Comparison of ENCODE assay signal across 8 mouse cellular contexts in genomic region chr7:96796033-96796741, GRCm38 (mm10).
A peak's percentile ranks its signal among the peaks of the same experiment; 100 is the strongest.
DNase-seq lines count a peak whose midpoint lies in the region; ATAC-seq and TF ChIP-seq lines count a peak whose summit lies in the region.

No protein-coding gene starts in this region.

- H3K4me2 ChIP-seq in hindbrain, embryonic 16.5 days (ENCODE audit: low read length) = no peak overlapping the region; the same call in 1 of the 2 replicates

- intact Hi-C loops in left cerebral cortex, adult 2 months (cut with DNase I) = loop anchor here (2.0 kb wide), 1 partner anchor 43 kb away; no protein-coding TSS in a partner anchor

- TF ChIP-seq POLR2A in cortical plate, adult 2 months (IDR thresholded peaks at IDR 0.05; ENCODE audit: extremely low read depth, insufficient read depth, low read length) = no peak

- peak overlapping the region; percentile 23; the same call in 1 of the 2 replicates for H3K9ac ChIP-seq in hindbrain, embryonic 16.5 days (ENCODE audit: low read depth, low read length)

- H3K27me3 ChIP-seq in hindbrain, embryonic 16.5 days (replicated peaks; ENCODE audit: control insufficient read depth, insufficient read depth, low read length) = peaks cover 2% of the 10 kb centered on the region; the same call in 1 of the 2 replicates
- H3K27me3 ChIP-seq in midbrain, embryonic 10.5 days (ENCODE audit: low read depth, poor library complexity, severe bottlenecking) = 0 out of 2 replicates have a peak, but pooled peaks cover 8% of the 10 kb centered on the region

- no peak for TF ChIP-seq CTCF in cortical plate, adult 2 months (IDR thresholded peaks at IDR 0.05; ENCODE audit: extremely low read depth, insufficient read depth, low read length)
- no peak for TF ChIP-seq CTCF in left cerebral cortex, adult 2 months (IDR thresholded peaks at IDR 0.05)

- DNase-seq in adrenal gland, adult 2 months = peak; percentile 90
- DNase-seq in gastrocnemius, postnatal 10 days = peak; percentile 79
- peak; percentile 65 to 75 for DNase-seq in left cerebral cortex, adult 2 months (ENCODE audit: extremely low spot score in 1 of 2, low spot score in 2 of 2)
- peak; percentile 60 for DNase-seq in midbrain, embryonic 10.5 days (ENCODE audit: low spot score)
- peak; percentile 85 for DNase-seq in right cerebral cortex, postnatal 4 days
- DNase-seq in thymus, postnatal 0 days (ENCODE audit: low spot score) = no peak

- peak; percentile 87 for ATAC-seq in hindbrain, embryonic 16.5 days

- no peaks in the 10 kb centered on the region for H3K9me3 ChIP-seq in hindbrain, embryonic 16.5 days (ENCODE audit: control insufficient read depth, low read length)
- H3K9me3 ChIP-seq in midbrain, embryonic 10.5 days (replicated peaks) = no peaks in the 10 kb centered on the region

- H3K36me3 ChIP-seq in hindbrain, embryonic 16.5 days (ENCODE audit: control insufficient read depth, insufficient read depth, low read length) = no peaks in the 10 kb centered on the region
- peaks cover 17% of the 10 kb centered on the region for H3K36me3 ChIP-seq in midbrain, embryonic 10.5 days

- peaks cover 5% of the 10 kb centered on the region; the same call in 1 of the 2 replicates for H3K4me1 ChIP-seq in cortical plate, adult 2 months (ENCODE audit: control insufficient read depth, insufficient read depth, low read length)
- peaks cover 25% of the 10 kb centered on the region for H3K4me1 ChIP-seq in hindbrain, embryonic 16.5 days (ENCODE audit: control insufficient read depth, insufficient read depth, low read depth, low read length)
- H3K4me1 ChIP-seq in midbrain, embryonic 10.5 days = peaks cover 79% of the 10 kb centered on the region

- WGBS in hindbrain, embryonic 16.5 days = 30% methylated on average over 9 of the region's 9 CpGs
- WGBS in midbrain, embryonic 10.5 days = 48% methylated on average over 9 of the region's 9 CpGs

- no peak overlapping the region for H3K4me3 ChIP-seq in cortical plate, adult 2 months (ENCODE audit: insufficient read depth, low read length)
- no peak overlapping the region for H3K4me3 ChIP-seq in hindbrain, embryonic 16.5 days (ENCODE audit: low read length)
- no peak overlapping the region for H3K4me3 ChIP-seq in left cerebral cortex, adult 2 months
- H3K4me3 ChIP-seq in midbrain, embryonic 10.5 days = peak overlapping the region; percentile 39; the same call in 1 of the 2 replicates

- peak overlapping the region; percentile 53 for H3K27ac ChIP-seq in cortical plate, adult 2 months (ENCODE audit: insufficient read depth, low read length)
- peak overlapping the region; percentile 77 for H3K27ac ChIP-seq in hindbrain, embryonic 16.5 days (ENCODE audit: low read depth, low read length)
- peak overlapping the region; percentile 80 for H3K27ac ChIP-seq in left cerebral cortex, adult 2 months
- H3K27ac ChIP-seq in midbrain, embryonic 10.5 days (replicated peaks) = peak overlapping the region; percentile 89
